Mouse (Mus musculus) brain, embryonic 14.5 days (tissue): ENCODE results near the gene Prima1.

Experiments
- CTCF ChIP-seq: fragments of 200-500 bp; IDR thresholded peaks from 2 replicates; pipeline ENCODE4 v1.5.1; 2012; ENCODE audit warnings: inconsistent platforms, mild to moderate bottlenecking, moderate library complexity, borderline replicate concordance; ENCODE audit not compliant: insufficient read depth, insufficient read length; ENCODE audit errors: extremely low read depth
- POLR2A ChIP-seq: fragments of 200-500 bp; IDR thresholded peaks from 2 replicates; pipeline ENCODE4 v1.6.1; 2012; ENCODE audit warnings: mild to moderate bottlenecking, inconsistent platforms, borderline replicate concordance; ENCODE audit not compliant: poor library complexity, insufficient read depth, insufficient read length, severe bottlenecking; ENCODE audit errors: extremely low read depth

GRCm38 (mm10) chr12:103213591-103213990 lies 28.4 kb downstream of the Prima1 start:
- no peak for TF ChIP-seq CTCF
- TF ChIP-seq POLR2A: no peak
